Mouse (Mus musculus): ENCODE results near the gene Lhx5.

The Lhx5 gene

GRCm38 (mm10) chr5:120432486-120433015 lies 1.1 kb downstream of the Lhx5 start:
- no peak for DNase-seq (ENCODE audit: low spot score in 2 of 2)

GRCm38 (mm10) chr5:120433135-120433760 lies 1.7 kb downstream of the Lhx5 start:
- no peak for DNase-seq (ENCODE audit: low spot score in 2 of 2)

GRCm38 (mm10) chr5:120434231-120434735 lies 2.8 kb downstream of the Lhx5 start:
- no peak for DNase-seq (ENCODE audit: low spot score in 2 of 2)

- no peak for DNase-seq (ENCODE audit: low spot score in 2 of 2)
Observed at GRCm38 (mm10) chr5:120435006-120435681, 3.6 kb downstream of the Lhx5 start.

- DNase-seq (ENCODE audit: low spot score in 2 of 2), result no peak
Observed at GRCm38 (mm10) chr5:120435731-120436501, 4.4 kb downstream of the Lhx5 start.

GRCm38 (mm10) chr5:120436885-120437495 lies 5.5 kb downstream of the Lhx5 start:
- DNase-seq (ENCODE audit: low spot score in 2 of 2), result no peak

- no peak for DNase-seq (ENCODE audit: low spot score in 2 of 2)
Observed at GRCm38 (mm10) chr5:120437539-120437938, 6.0 kb downstream of the Lhx5 start.

- no peak for DNase-seq (ENCODE audit: low spot score in 2 of 2)
Observed at GRCm38 (mm10) chr5:120437986-120438385, 6.5 kb downstream of the Lhx5 start.

GRCm38 (mm10) chr5:120438469-120438868 lies 7.0 kb downstream of the Lhx5 start:
- no peak for DNase-seq (ENCODE audit: low spot score in 2 of 2)

GRCm38 (mm10) chr5:120438991-120439710 lies 7.7 kb downstream of the Lhx5 start:
- DNase-seq (ENCODE audit: low spot score in 2 of 2), result no peak

GRCm38 (mm10) chr5:120439887-120440670 lies 8.6 kb downstream of the Lhx5 start:
- no peak for DNase-seq (ENCODE audit: low spot score in 2 of 2)

- DNase-seq (ENCODE audit: low spot score in 2 of 2), result peak; percentile 81 to 93
Observed at GRCm38 (mm10) chr5:120440733-120441132, 9.2 kb downstream of the Lhx5 start.

GRCm38 (mm10) chr5:120447305-120447704 lies 15.8 kb downstream of the Lhx5 start:
- no peak for DNase-seq (ENCODE audit: low spot score in 2 of 2)

- DNase-seq (ENCODE audit: low spot score in 2 of 2), result no peak
Observed at GRCm38 (mm10) chr5:120454756-120455337, 23.3 kb downstream of the Lhx5 start.

GRCm38 (mm10) chr5:120456253-120456652 lies 24.8 kb downstream of the Lhx5 start:
- DNase-seq (ENCODE audit: low spot score in 2 of 2), result no peak

GRCm38 (mm10) chr5:120456841-120457554 lies 25.5 kb downstream of the Lhx5 start:
- DNase-seq (ENCODE audit: low spot score in 2 of 2), result no peak

- peak; percentile 61 to 81 for DNase-seq (ENCODE audit: low spot score in 2 of 2)
Observed at GRCm38 (mm10) chr5:120457628-120458027, 26.1 kb downstream of the Lhx5 start.

GRCm38 (mm10) chr5:120459133-120459532 lies 27.6 kb downstream of the Lhx5 start:
- no peak for DNase-seq (ENCODE audit: low spot score in 2 of 2)

GRCm38 (mm10) chr5:120461902-120462301 lies 30.4 kb downstream of the Lhx5 start:
- DNase-seq (ENCODE audit: low spot score in 2 of 2), result no peak
